Mouse (Mus musculus): ENCODE measurements around the gene Ppp4r4.

- TF ChIP-seq GATA1 (IDR thresholded peaks at IDR 0.05; ENCODE audit: low read length), result no peak
- no peak for TF ChIP-seq TAL1 (IDR thresholded peaks at IDR 0.05; ENCODE audit: low read length)
These were observed 13.4 kb upstream of the Ppp4r4 start for GRCm38 (mm10) chr12:103518640-103519039.

All from erythroblast, embryonic 14.5 days (primary cell).